Mouse (Mus musculus): Measurements from ENCODE around the gene Il5.

GRCm38 (mm10) chr11:53768422-53769184 is 48.0 kb downstream of the Il5 start:
- no peak for TF ChIP-seq CTCF (IDR thresholded peaks at IDR 0.05)
- no peak for TF ChIP-seq EP300 (IDR thresholded peaks at IDR 0.05)

Measured in lung, postnatal 0 days (tissue).